Mouse (Mus musculus) spleen, adult 18-20 months (tissue): ENCODE measurements around the gene Ctnna3.
"Not testable (repeated sequence)": the region's sequence is repeated elsewhere in the genome, so short reads cannot be mapped to it uniquely, and the experiment has no call there.

Experiments
- DNase-seq, 2 experiments: peaks; one replicate each; pipeline ENCODE4 v3.0.0; 2022; ENCODE audit warnings: mixed read lengths in 2 of 2

Ctnna3 gene

GRCm38 (mm10) chr10:64661190-64661589 lies 1231.3 kb downstream of the Ctnna3 start:
- DNase-seq, result no peak

GRCm38 (mm10) chr10:64671469-64671868 lies 1241.6 kb downstream of the Ctnna3 start:
- no peak for DNase-seq

DNA sequence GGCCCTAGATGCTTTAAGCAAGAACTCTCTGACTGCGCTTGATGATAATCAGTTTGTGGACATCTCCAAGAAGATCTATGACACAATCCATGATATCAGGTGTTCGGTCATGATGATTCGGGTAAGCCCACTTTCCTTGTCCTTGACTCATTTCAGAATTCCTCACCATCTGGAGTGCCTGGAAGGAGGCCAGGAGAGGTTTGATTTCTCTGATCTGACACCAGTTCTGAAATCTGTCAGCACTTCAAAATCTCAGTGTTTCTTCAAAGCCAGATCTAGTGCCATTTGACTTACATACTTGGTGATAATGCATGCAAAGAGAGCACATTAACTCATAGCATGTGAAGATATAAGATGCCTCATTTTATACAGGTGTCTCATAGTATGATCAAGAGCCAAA lies 1245.9 kb downstream of the Ctnna3 start:
- no peak for DNase-seq

DNA sequence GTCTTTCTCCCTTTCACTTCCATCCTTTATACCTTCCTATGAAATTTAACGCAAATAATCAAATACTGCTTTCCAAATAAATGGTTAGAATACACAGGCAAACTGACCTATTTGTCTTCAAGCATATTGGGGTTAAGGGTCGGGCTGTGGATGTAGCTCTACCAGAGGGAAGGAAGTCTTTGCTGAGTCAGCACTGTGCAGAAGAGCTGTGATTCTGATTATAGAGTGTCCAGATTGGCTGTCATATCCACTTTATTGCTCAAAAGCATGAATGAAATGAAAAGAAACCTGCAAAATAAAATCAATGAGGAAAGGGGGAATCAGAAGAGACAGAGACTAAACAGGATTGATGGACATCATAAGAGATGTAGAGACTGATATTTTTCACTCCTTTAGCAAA lies 1280.1 kb downstream of the Ctnna3 start:
- DNase-seq, result no peak

GRCm38 (mm10) chr10:64718036-64718435 lies 1288.1 kb downstream of the Ctnna3 start:
- DNase-seq, result no peak

DNA sequence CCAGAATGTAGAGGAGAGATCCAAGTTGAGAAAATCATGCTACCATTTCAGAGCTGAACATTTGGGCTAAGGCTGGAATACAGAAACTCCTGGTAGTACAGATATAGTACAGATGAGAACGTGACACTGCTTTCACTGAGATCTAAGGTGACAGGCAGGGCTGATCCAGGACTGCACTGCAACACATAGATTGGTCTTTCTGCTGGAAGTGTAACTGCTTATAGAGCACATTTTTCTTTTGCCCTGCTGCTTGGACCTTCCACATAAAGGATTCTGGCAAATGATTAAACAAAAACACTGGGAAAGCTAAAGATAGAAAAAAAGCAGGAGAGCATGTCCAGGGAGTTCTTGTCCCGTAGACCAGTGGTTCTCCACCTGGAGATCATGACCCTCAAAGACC lies 1305.8 kb downstream of the Ctnna3 start:
- no peak for DNase-seq

- DNase-seq, result no peak
These were observed 1306.7 kb downstream of the Ctnna3 start for GRCm38 (mm10) chr10:64736616-64737015.

DNA sequence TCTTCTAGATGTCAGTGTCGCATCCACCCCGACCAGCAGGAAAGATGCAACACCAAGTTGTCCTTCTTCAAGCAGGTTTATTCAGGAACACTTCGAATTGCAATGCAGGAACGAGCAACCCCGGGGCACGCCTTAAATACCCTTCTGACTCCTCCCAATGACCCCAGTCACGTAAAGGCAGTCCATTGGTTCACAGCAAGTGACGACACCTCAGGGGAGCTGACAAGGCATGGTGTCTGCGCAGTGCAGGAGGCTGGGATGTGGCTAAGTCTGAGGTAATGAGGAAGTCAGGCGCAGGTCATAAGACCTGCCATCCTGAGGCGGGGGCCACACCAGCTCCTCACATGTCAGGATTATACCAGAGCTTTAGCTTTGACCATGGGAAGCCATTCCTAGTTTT lies 1311.8 kb downstream of the Ctnna3 start:
- DNase-seq, result not testable (repeated sequence)

DNA sequence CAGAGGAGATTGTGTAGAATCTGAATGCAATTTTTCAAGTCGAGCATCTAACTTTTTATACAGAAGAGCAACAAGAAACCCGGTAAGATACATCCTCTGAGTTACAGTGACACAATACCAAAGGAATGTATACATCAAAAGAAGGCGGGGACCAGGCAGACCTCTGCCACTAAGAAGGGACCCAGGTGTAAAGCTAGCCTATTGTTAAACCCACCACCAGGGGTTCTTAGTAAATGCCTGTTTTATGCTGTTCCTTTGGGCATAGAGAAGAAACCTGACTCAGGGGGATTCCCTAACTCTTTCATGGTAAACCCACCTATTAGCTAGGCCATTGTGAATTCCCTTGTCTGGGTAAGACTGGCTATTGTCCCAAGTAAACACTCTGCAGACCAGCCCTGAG lies 1314.2 kb downstream of the Ctnna3 start:
- not testable (repeated sequence) for DNase-seq

GRCm38 (mm10) chr10:64748651-64749050 lies 1318.8 kb downstream of the Ctnna3 start:
- DNase-seq, result no peak

DNA sequence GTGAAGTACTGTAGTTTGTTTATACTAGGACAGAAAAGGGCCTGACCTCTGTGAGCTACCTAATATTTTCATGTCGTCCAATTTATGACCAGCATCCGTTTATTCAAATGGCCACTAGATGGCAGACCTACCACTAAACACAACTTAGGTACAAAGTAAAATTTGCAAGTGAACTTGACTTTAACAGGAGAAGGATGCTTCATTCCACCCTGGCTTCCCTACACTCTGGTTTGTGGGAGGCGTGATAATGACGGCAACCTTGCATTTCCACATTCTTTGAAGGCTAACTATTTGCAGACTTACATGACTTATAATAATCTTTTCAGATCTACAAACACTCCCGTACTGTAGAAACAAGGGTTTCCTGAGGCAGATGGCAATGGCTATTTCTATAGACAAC lies 1320.9 kb downstream of the Ctnna3 start:
- DNase-seq, result no peak

DNA sequence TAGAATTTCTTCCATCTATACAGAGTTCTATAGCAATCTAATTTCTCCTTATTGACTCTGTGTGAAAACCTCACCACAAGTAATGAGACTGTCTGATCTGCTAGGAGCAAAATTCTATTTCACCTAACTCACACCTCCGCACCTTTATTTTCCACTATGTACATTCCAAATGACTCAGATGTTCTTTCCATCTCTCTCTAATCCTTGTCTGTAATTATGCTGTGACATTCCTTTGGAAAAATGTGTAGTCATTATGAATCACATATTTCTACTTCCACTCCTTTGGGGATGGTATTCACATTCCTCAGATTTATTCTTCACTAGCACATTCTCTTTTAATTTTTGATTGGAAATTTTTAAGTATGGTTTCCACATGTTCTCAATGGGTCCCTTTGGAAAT lies 1406.4 kb downstream of the Ctnna3 start:
- DNase-seq, result no peak

GRCm38 (mm10) chr10:64861439-64861838 lies 1431.5 kb downstream of the Ctnna3 start:
- DNase-seq, result no peak

- DNase-seq, result no peak
These were observed 1441.0 kb downstream of the Ctnna3 start for GRCm38 (mm10) chr10:64870888-64871287.

GRCm38 (mm10) chr10:64876506-64876905 lies 1446.6 kb downstream of the Ctnna3 start:
- no peak for DNase-seq

DNA sequence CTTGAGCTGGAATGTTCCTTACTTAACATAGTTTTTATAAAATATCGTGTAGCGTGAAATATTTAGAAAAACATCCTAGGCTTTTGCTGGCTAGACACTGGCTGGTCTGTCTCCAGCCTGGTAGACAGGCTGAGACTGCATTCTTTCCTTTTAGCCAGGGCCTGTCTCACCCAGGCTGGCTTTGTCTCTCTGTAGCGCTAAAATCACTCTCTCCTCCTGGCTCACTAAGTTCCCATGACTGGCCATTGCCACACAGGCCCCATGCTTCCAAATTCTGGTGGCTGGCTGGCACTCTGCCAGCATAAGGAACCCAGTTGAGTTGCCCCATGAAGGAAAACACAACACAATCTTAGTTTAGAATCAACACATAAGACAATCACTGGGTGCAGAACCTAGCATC lies 1450.0 kb downstream of the Ctnna3 start:
- DNase-seq, result no peak

GRCm38 (mm10) chr10:64886946-64887345 lies 1457.0 kb downstream of the Ctnna3 start:
- DNase-seq, result no peak

GRCm38 (mm10) chr10:64892458-64892857 lies 1462.6 kb downstream of the Ctnna3 start:
- DNase-seq, result no peak

GRCm38 (mm10) chr10:64898739-64899138 lies 1468.8 kb downstream of the Ctnna3 start:
- no peak for DNase-seq

- no peak for DNase-seq
These were observed 1471.8 kb downstream of the Ctnna3 start for GRCm38 (mm10) chr10:64901726-64902125.

DNA sequence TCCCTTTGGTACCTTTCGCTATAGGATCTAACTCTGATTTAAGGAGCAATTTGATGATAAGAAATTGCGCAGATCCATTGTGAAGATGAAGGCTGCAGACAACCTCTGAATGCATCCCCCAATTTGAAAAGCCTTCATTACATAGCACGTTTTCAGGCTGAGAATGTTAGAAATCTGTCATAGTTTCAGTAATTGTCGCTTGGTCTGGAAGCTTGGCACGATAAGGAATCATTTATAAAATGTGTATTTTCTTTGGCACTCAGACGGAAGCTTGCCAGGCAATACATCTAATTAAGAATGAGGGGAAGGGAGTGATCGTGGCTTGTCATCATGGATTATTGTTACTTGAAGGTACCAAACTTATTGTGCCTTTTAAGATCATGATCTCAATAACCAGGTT lies 1511.1 kb downstream of the Ctnna3 start:
- no peak for DNase-seq

DNA sequence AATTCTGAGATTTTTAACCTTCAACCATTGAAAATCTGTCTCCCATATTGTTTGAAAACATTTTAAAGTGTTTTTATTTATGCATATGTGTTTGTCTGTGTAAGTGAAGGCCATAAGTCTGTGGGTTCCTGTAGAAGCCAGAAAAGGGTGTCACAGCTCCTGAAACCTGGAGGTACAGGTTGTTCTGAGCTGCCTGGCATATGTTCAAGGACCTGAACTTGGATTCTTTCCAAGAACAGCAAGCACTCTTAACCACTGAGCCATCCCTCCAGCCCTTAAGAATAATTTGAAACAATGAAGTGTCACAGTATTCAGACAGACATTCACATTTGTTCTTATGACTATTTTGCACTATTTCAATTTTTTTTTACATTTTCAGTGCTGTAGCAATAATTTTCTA lies 1528.5 kb downstream of the Ctnna3 start:
- no peak for DNase-seq

DNA sequence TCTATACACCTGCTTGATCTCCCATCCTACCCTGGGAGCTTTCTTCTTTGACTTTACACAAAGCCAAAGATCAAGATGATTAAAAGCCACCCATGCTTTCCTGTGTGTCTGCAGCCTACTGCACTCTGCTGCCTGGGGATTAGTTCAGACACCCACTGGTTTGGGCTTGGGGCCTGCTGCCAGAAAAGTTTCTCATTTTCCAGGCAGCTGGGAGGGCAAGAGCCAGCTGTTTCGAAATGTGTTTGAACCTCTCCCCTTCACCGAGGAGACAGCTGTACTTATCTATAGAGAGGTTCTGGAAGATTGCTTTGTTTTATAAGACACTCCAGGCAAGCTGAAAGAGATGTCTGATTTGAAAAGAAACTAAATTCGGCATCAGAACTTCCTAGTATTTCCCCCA lies 1563.0 kb downstream of the Ctnna3 start:
- DNase-seq, result no peak

- DNase-seq, result no peak
These were observed 1583.6 kb downstream of the Ctnna3 start for GRCm38 (mm10) chr10:65013525-65013924.

DNA sequence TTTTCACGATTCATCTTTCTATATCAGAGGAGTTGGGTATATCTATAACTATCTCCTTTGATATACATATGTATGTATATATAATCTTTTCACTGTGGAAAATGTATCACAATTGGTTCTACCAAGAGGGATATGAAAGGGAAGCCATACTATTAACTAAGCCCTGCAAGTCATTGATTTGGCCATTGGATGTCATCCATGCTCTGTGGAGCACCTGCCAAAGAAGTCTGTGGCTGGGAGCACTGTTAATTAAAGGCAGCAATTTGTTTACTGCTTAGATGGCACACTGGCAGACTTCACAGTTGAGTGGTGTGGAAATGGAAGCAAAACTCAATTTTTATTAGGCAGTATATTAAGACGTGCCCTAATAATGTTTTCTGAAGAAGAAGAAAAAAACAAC lies 1592.8 kb downstream of the Ctnna3 start:
- no peak for DNase-seq

DNA sequence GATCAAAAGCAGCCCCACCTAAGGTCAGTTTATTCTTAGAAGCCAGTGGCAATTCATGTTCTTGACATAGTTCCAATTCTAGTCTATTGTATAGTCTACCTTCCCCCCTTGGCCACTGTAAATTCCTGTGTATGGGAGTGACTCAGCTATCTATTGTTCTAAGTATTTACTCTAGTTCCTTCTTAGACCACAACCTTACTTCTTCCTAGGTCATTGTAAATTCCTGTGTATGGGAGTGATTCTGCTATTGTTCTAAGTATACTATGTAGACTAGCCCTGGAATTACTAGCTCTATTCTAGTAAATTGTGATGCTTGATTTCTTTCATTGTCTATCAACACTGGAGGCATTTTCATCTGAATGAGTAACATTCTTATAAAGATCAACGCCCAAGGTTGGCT lies 1603.6 kb downstream of the Ctnna3 start:
- not testable (repeated sequence) for DNase-seq
